In genomic region chr12:75765751-75766150, GRCm38 (mm10) we compare ENCODE assay signal across 12 mouse cellular contexts. TPM values are rescaled to one million over a fixed set of nuclear protein-coding genes. Genes with fewer than 3 reads are reported as not detected.
DNase-seq lines count a peak whose midpoint lies in the region; ATAC-seq and TF ChIP-seq lines count a peak whose summit lies in the region.
"Had no signal": no experiment of that assay in that cellular context is flagged by ENCODE, and none has a peak within 500 bp of the region (broad histone marks: within the 10 kb centered on the region; RNA-seq: fewer than 3 reads in every experiment).

No protein-coding gene starts in this region.

- H3K36me3 ChIP-seq in thymus, adult 2 months (ENCODE audit: control insufficient read depth, insufficient read depth, low read length), result no peaks in the 10 kb centered on the region
- no peaks in the 10 kb centered on the region for H3K36me3 ChIP-seq in heart, embryonic 16.5 days (ENCODE audit: control insufficient read depth, insufficient read depth)
- no peaks in the 10 kb centered on the region for H3K36me3 ChIP-seq in kidney, embryonic 16.5 days (ENCODE audit: insufficient read depth, low read length)
- no peaks in the 10 kb centered on the region for H3K36me3 ChIP-seq in neural tube, embryonic 15.5 days
- H3K36me3 ChIP-seq: embryonic facial prominence, embryonic 13.5 days had no signal

- WGBS in thymus, adult 2 months, result 73% methylated on average over 3 of the region's 3 CpGs
- WGBS in heart, embryonic 16.5 days, result 26% methylated on average over 3 of the region's 3 CpGs
- 53% methylated on average over 3 of the region's 3 CpGs for WGBS in kidney, embryonic 16.5 days
- 85% methylated on average over 3 of the region's 3 CpGs for WGBS in neural tube, embryonic 15.5 days

- TF ChIP-seq CTCF in thymus, adult 2 months (IDR thresholded peaks at IDR 0.05; ENCODE audit: borderline replicate concordance, control insufficient read depth, extremely low read depth, insufficient read depth, low read length, poor library complexity), result no peak

- peak overlapping the region; percentile 70 for H3K27ac ChIP-seq in thymus, adult 2 months (ENCODE audit: control insufficient read depth, insufficient read depth, low read length)
- peak overlapping the region; percentile 61 for H3K27ac ChIP-seq in heart, embryonic 16.5 days (ENCODE audit: low read length)
- peak overlapping the region; percentile 53 for H3K27ac ChIP-seq in kidney, embryonic 16.5 days (ENCODE audit: low read length)
- H3K27ac ChIP-seq in neural tube, embryonic 15.5 days (replicated peaks), result no peak overlapping the region
- H3K27ac ChIP-seq: embryonic facial prominence, embryonic 13.5 days had no signal

- DNase-seq in thymus, adult 2 months, result no peak
- DNase-seq in thymus, postnatal 4 days, result no peak
- peak; percentile 23 for DNase-seq in yolk sac, embryonic 10.5 days (ENCODE audit: low spot score)
- DNase-seq in natural killer cell, adult 2 months (ENCODE audit: low spot score in 2 of 2), result no peak
- DNase-seq: cerebellum, adult 11-12 months; right cerebral cortex, postnatal 4 days had no signal

- H3K4me3 ChIP-seq in thymus, adult 2 months (ENCODE audit: control insufficient read depth, insufficient read depth, low read length), result no peak overlapping the region
- H3K4me3 ChIP-seq in heart, embryonic 16.5 days (ENCODE audit: low read length), result no peak overlapping the region
- H3K4me3 ChIP-seq in kidney, embryonic 16.5 days (ENCODE audit: low read length), result no peak overlapping the region
- no peak overlapping the region for H3K4me3 ChIP-seq in neural tube, embryonic 15.5 days (replicated peaks)
- H3K4me3 ChIP-seq: embryonic facial prominence, embryonic 13.5 days had no signal

- no peak for ATAC-seq in heart, embryonic 16.5 days (replicated peaks; ENCODE audit: extremely low read depth, insufficient read depth, low FRiP score)
- ATAC-seq in kidney, embryonic 16.5 days (ENCODE audit: low FRiP score, low TSS enrichment), result no peak; the same call in 1 of the 2 replicates
- no peak for ATAC-seq in neural tube, embryonic 15.5 days (ENCODE audit: low FRiP score)
- ATAC-seq in erythroid progenitor cell, adult 5-6 weeks (replicated peaks; ENCODE audit: low FRiP score, poor library complexity, severe bottlenecking), result no peak
- ATAC-seq: inflammation-experienced regulatory T-cells, adult 6 months had no signal

- H3K9ac ChIP-seq in heart, embryonic 16.5 days (ENCODE audit: low read length), result no peak overlapping the region
- H3K9ac ChIP-seq in kidney, embryonic 16.5 days (replicated peaks; ENCODE audit: low read length), result no peak overlapping the region
- H3K9ac ChIP-seq in neural tube, embryonic 15.5 days (replicated peaks), result no peak overlapping the region
- H3K9ac ChIP-seq: embryonic facial prominence, embryonic 13.5 days had no signal

- peaks cover 19% of the 10 kb centered on the region for H3K4me1 ChIP-seq in thymus, adult 2 months (replicated peaks; ENCODE audit: control insufficient read depth, insufficient read depth, low read length)
- H3K4me1 ChIP-seq in heart, embryonic 16.5 days (ENCODE audit: control insufficient read depth, insufficient read depth, low read length), result peaks cover 10% of the 10 kb centered on the region
- H3K4me1 ChIP-seq in kidney, embryonic 16.5 days (ENCODE audit: insufficient read depth, low read length), result peaks cover 16% of the 10 kb centered on the region
- H3K4me1 ChIP-seq in neural tube, embryonic 15.5 days, result no peaks in the 10 kb centered on the region
- H3K4me1 ChIP-seq: embryonic facial prominence, embryonic 13.5 days had no signal

- no peaks in the 10 kb centered on the region for H3K9me3 ChIP-seq in heart, embryonic 16.5 days (replicated peaks; ENCODE audit: control insufficient read depth, low read length)
- H3K9me3 ChIP-seq in kidney, embryonic 16.5 days (ENCODE audit: low read length), result no peaks in the 10 kb centered on the region
- no peaks in the 10 kb centered on the region for H3K9me3 ChIP-seq in neural tube, embryonic 15.5 days (replicated peaks)
- H3K9me3 ChIP-seq: embryonic facial prominence, embryonic 13.5 days had no signal

- TF ChIP-seq POLR2A in thymus, adult 2 months (IDR thresholded peaks at IDR 0.05; ENCODE audit: control insufficient read depth, extremely low read depth, insufficient read depth, low read length, poor library complexity), result no peak

- H3K4me2 ChIP-seq in heart, embryonic 16.5 days (ENCODE audit: low read depth, low read length), result peak overlapping the region; percentile 20; the same call in 1 of the 2 replicates
- H3K4me2 ChIP-seq in kidney, embryonic 16.5 days (replicated peaks; ENCODE audit: low read depth, low read length), result no peak overlapping the region
- H3K4me2 ChIP-seq in neural tube, embryonic 15.5 days, result no peak overlapping the region
- H3K4me2 ChIP-seq: embryonic facial prominence, embryonic 13.5 days had no signal

- no peaks in the 10 kb centered on the region for H3K27me3 ChIP-seq in thymus, adult 2 months (ENCODE audit: control insufficient read depth, insufficient read depth, low read length)
- no peaks in the 10 kb centered on the region for H3K27me3 ChIP-seq in heart, embryonic 16.5 days (ENCODE audit: control insufficient read depth, insufficient read depth, low read length)
- no peaks in the 10 kb centered on the region for H3K27me3 ChIP-seq in kidney, embryonic 16.5 days (ENCODE audit: insufficient read depth, low read length)
- H3K27me3 ChIP-seq in neural tube, embryonic 15.5 days (replicated peaks), result no peaks in the 10 kb centered on the region
- H3K27me3 ChIP-seq: embryonic facial prominence, embryonic 13.5 days had no signal

RNA-seq across cellular contexts. Expression of gene Sgpp1, which starts 30.2 kb away (rescaled TPM):
- 64.9 and 71.0 TPM in 2 replicates for polyA plus RNA-seq in thymus, adult 2 months (2012; rRNA removed)
- 13.2 and 15.9 TPM in 2 replicates for polyA plus RNA-seq in heart, embryonic 16.5 days (2015; fragmentation: Nextera tagmentation; extraction: Ambion mirVana)
- 14.5 and 15.9 TPM in 2 replicates for polyA plus RNA-seq in kidney, embryonic 16.5 days (2015; fragmentation: Nextera tagmentation; extraction: Ambion mirVana)
- polyA plus RNA-seq in neural tube, embryonic 15.5 days (2015; fragmentation: Nextera tagmentation; extraction: Ambion mirVana), result 11.6 and 13.8 TPM in 2 replicates
- total RNA-seq in erythroid progenitor cell, adult 5-6 weeks (2015; ENCODE audit: low replicate concordance), result 39.3 and 53.2 TPM in 2 replicates
- 32.9 and 42.8 TPM in 2 replicates for total RNA-seq in erythroid progenitor cell, adult 5-6 weeks (2017; ENCODE audit: low replicate concordance)

RNA-seq across cellular contexts. Expression of gene Syne2, which starts 52.2 kb away (rescaled TPM):
- polyA plus RNA-seq in thymus, adult 2 months (2012; rRNA removed), result 14.4 and 15.5 TPM in 2 replicates
- polyA plus RNA-seq in heart, embryonic 16.5 days (2015; fragmentation: Nextera tagmentation; extraction: Ambion mirVana), result 38.4 and 42.0 TPM in 2 replicates
- polyA plus RNA-seq in kidney, embryonic 16.5 days (2015; fragmentation: Nextera tagmentation; extraction: Ambion mirVana), result 58.7 and 61.9 TPM in 2 replicates
- 38.7 and 42.0 TPM in 2 replicates for polyA plus RNA-seq in neural tube, embryonic 15.5 days (2015; fragmentation: Nextera tagmentation; extraction: Ambion mirVana)
- total RNA-seq in erythroid progenitor cell, adult 5-6 weeks (2015; ENCODE audit: low replicate concordance), result 2.5 and 5.0 TPM in 2 replicates
- 3.0 and 5.5 TPM in 2 replicates for total RNA-seq in erythroid progenitor cell, adult 5-6 weeks (2017; ENCODE audit: low replicate concordance)
